19 mouse cellular contexts compared by ENCODE assay signal in the genomic region with DNA sequence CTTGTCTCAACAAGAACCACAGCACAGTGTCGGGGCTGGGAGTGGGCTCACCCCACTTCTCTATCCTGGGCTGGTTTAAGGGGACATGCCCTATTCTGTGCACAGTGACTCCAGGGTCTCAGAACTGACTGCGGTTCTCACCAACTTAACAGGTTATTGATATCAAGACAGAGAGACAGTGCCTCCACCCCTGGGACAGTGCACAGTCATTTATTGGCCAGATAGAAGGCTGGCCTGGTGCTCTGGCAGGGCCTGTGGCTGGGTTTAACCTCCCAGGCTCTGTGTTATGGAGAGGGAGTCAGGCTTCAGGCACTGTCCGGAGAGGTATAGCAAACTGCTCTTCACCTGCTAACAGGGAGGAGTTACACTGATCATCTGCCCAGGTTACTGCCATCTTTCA. TPM values are rescaled to one million over a fixed set of nuclear protein-coding genes. Genes with fewer than 3 reads are reported as not detected.
A peak's percentile ranks its signal among the peaks of the same experiment; 100 is the strongest.
DNase-seq lines count a peak whose midpoint lies in the region; ATAC-seq and TF ChIP-seq lines count a peak whose summit lies in the region.
"Had no signal": no experiment of that assay in that cellular context is flagged by ENCODE, and none has a peak within 500 bp of the region (broad histone marks: within the 10 kb centered on the region; RNA-seq: fewer than 3 reads in every experiment).

No protein-coding gene starts in this region.

- H3K4me1 ChIP-seq in heart, adult 2 months (ENCODE audit: control insufficient read depth, insufficient read depth, low read length): peaks cover 22% of the 10 kb centered on the region
- H3K4me1 ChIP-seq in lung, embryonic 15.5 days: peaks cover 68% of the 10 kb centered on the region
- H3K4me1 ChIP-seq in heart, postnatal 0 days (ENCODE audit: control insufficient read depth, insufficient read depth): peaks cover 55% of the 10 kb centered on the region

- no peak for TF ChIP-seq EP300 in heart, adult 2 months (IDR thresholded peaks at IDR 0.05; ENCODE audit: insufficient read depth, low read depth, low read length)
- no peak for TF ChIP-seq EP300 in heart, postnatal 0 days (IDR thresholded peaks at IDR 0.05; ENCODE audit: low read depth)

- no peak overlapping the region for H3K4me2 ChIP-seq in lung, embryonic 15.5 days
- H3K4me2 ChIP-seq in heart, postnatal 0 days (ENCODE audit: low read depth, low read length): no peak overlapping the region

- no peaks in the 10 kb centered on the region for H3K9me3 ChIP-seq in lung, embryonic 15.5 days
- no peaks in the 10 kb centered on the region for H3K9me3 ChIP-seq in heart, postnatal 0 days (replicated peaks; ENCODE audit: control insufficient read depth, low read length)
- H3K9me3 ChIP-seq: embryonic facial prominence, embryonic 10.5 days; forebrain, embryonic 10.5 days; G1E had no signal

- no peak for TF ChIP-seq CTCF in heart, adult 2 months (IDR thresholded peaks at IDR 0.05)
- TF ChIP-seq CTCF in heart, postnatal 0 days (IDR thresholded peaks at IDR 0.05; ENCODE audit: low read depth): no peak

- intact Hi-C loops in heart, adult 2 months (cut with DNase I): loop anchor here (2.0 kb wide), 2 partner anchors 15 to 25 kb away; no protein-coding TSS in a partner anchor
- intact Hi-C loops in heart, postnatal 14 days (cut with DNase I): no loop called here

- H3K36me3 ChIP-seq in heart, adult 2 months (ENCODE audit: control insufficient read depth, insufficient read depth, low read length): no peaks in the 10 kb centered on the region
- H3K36me3 ChIP-seq in lung, embryonic 15.5 days: no peaks in the 10 kb centered on the region
- no peaks in the 10 kb centered on the region for H3K36me3 ChIP-seq in heart, postnatal 0 days (replicated peaks; ENCODE audit: control insufficient read depth, insufficient read depth, low read length)
- H3K36me3 ChIP-seq: embryonic facial prominence, embryonic 10.5 days; G1E had no signal

- peak in 1 of 2 experiments; percentile 55 for DNase-seq in heart, adult 2 months
- no peak for DNase-seq in heart, postnatal 14 days
- no peak for DNase-seq in lung, postnatal 14 days
- no peak for DNase-seq in heart, postnatal 0 days (ENCODE audit: low spot score)
- DNase-seq in frontal cortex, postnatal 10 days (ENCODE audit: low spot score in 2 of 2): no peak
- DNase-seq in layer of hippocampus, postnatal 14 days (ENCODE audit: low spot score in 2 of 2): no peak
- DNase-seq: gastrocnemius, postnatal 10 days; layer of hippocampus, adult 9-11 months; thymus, postnatal 36 days had no signal

- no peak for TF ChIP-seq POLR2A in heart, adult 2 months (IDR thresholded peaks at IDR 0.05; ENCODE audit: insufficient read depth, low read depth, low read length)

- no peak overlapping the region for H3K9ac ChIP-seq in heart, adult 2 months (ENCODE audit: low read depth, low read length)
- no peak overlapping the region for H3K9ac ChIP-seq in lung, embryonic 15.5 days
- no peak overlapping the region for H3K9ac ChIP-seq in heart, postnatal 0 days (replicated peaks; ENCODE audit: low read depth, low read length)

- no peak overlapping the region for H3K4me3 ChIP-seq in heart, adult 2 months
- H3K4me3 ChIP-seq in lung, embryonic 15.5 days: no peak overlapping the region
- H3K4me3 ChIP-seq in heart, postnatal 0 days (ENCODE audit: low read depth, low read length): no peak overlapping the region
- H3K4me3 ChIP-seq: embryonic facial prominence, embryonic 10.5 days; forebrain, embryonic 10.5 days had no signal

- no peak for ATAC-seq in lung, embryonic 15.5 days (ENCODE audit: borderline replicate concordance, extremely low read depth, low FRiP score, low TSS enrichment)
- ATAC-seq in heart, postnatal 0 days (ENCODE audit: insufficient read depth, low read depth): no peak
- peak; percentile 34; the same call in 1 of the 2 replicates for ATAC-seq in megakaryocyte progenitor cell, adult 5-6 weeks (replicated peaks; ENCODE audit: poor library complexity)
- ATAC-seq: activated CD4-positive, CD25-positive, alpha-beta regulatory T cell, adult 4 months; hindbrain, postnatal 0 days had no signal

- no peaks in the 10 kb centered on the region for H3K79me2 ChIP-seq in heart, adult 2 months (replicated peaks; ENCODE audit: control insufficient read depth, insufficient read depth, low read length)

- 64% methylated on average over 3 of the region's 3 CpGs for WGBS in heart, adult 2 months
- WGBS in lung, embryonic 15.5 days: 72% methylated on average over 3 of the region's 3 CpGs
- WGBS in heart, postnatal 0 days: 61% methylated on average over 3 of the region's 3 CpGs

- H3K27me3 ChIP-seq in heart, adult 2 months (ENCODE audit: control insufficient read depth, insufficient read depth, low read length): no peaks in the 10 kb centered on the region
- no peaks in the 10 kb centered on the region for H3K27me3 ChIP-seq in lung, embryonic 15.5 days
- no peaks in the 10 kb centered on the region for H3K27me3 ChIP-seq in heart, postnatal 0 days (ENCODE audit: control insufficient read depth, insufficient read depth, low read length)

- peak overlapping the region; percentile 58 for H3K27ac ChIP-seq in heart, adult 2 months
- H3K27ac ChIP-seq in lung, embryonic 15.5 days: peak overlapping the region; percentile 89
- H3K27ac ChIP-seq in heart, postnatal 0 days (ENCODE audit: low read depth): peak overlapping the region; percentile 62
- H3K27ac ChIP-seq: hindbrain, postnatal 0 days had no signal

RNA-seq across cellular contexts. Expression of a gene that starts 57.3 kb away (rescaled TPM):
- not detected for total RNA-seq in heart, adult 2 months (2021)
- 0.43 TPM in 1 of 2 replicates, not detected in the other for polyA plus RNA-seq in heart, adult 2 months (2012; rRNA removed)
- not detected for total RNA-seq in heart, postnatal 14 days (2021)
- 0.16 TPM in 1 of 2 replicates, not detected in the other for polyA plus RNA-seq in lung, embryonic 15.5 days (2015; fragmentation: Nextera tagmentation; extraction: Ambion mirVana)
- not detected in 2 replicates for total RNA-seq in heart, postnatal 0 days (2014; rRNA removed; ENCODE audit: low replicate concordance)
- not detected in 2 replicates for polyA plus RNA-seq in heart, postnatal 0 days (2015; fragmentation: Nextera tagmentation; extraction: Ambion mirVana)
- not detected in 2 replicates for total RNA-seq in megakaryocyte progenitor cell, adult 5-6 weeks (2015)
- not detected in 2 replicates for total RNA-seq in megakaryocyte progenitor cell, adult 5-6 weeks (2017)
- total RNA-seq in layer of hippocampus, postnatal 14 days (2021): not detected
- total RNA-seq: G1E; gastrocnemius, postnatal 10 days; hindbrain, postnatal 0 days; megakaryocyte, adult 5-6 weeks had no signal
- polyA plus RNA-seq: activated CD4-positive, CD25-positive, alpha-beta regulatory T cell, adult 4 months; cerebellum, adult 2 months; embryonic facial prominence, embryonic 10.5 days; forebrain, embryonic 10.5 days; G1E; limb, embryonic 11.5 days had no signal
